Mouse (Mus musculus) layer of hippocampus, adult 8-10 months (tissue): ENCODE results near the gene Usp53. TPM values are rescaled to one million over a fixed set of nuclear protein-coding genes. Genes with fewer than 3 reads are reported as not detected.
A peak's percentile ranks its signal among the peaks of the same experiment; 100 is the strongest.
"Not testable (repeated sequence)": the region's sequence is repeated elsewhere in the genome, so short reads cannot be mapped to it uniquely, and the experiment has no call there.

Experiments
- DNase-seq, 2 experiments: peaks; one replicate each; pipeline ENCODE4 v3.0.0; 2022; ENCODE audit warnings: low spot score in 2 of 2
- total RNA-seq, 4 experiments: library from RNA; stranded (reverse); gene quantifications; 2 replicates each; pipeline ENCODE4 v1.2.4; 2022

The Usp53 gene
- total RNA-seq, 4 experiments from 2014 or later: 25.9 to 36.7 (median 29.5) TPM

DNA sequence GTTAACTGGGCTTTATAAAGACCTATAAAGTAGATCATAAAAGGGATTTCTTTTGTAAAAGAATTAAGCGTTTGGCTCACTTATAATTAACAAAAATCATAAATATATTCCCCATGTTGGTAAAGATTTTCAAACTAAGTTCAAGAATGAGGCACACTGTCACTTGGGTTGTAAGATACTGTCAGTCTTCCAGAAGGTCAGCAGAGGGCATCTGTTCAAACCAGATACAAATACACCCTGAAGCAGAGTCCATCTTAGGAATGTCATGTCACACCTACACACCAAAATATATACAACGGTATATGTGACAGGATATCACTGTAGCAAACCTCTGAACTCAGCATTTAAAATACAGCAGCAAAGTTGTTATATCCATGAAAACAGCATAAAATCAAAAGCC lies 34.2 kb downstream of the Usp53 start:
- no peak for DNase-seq

DNA sequence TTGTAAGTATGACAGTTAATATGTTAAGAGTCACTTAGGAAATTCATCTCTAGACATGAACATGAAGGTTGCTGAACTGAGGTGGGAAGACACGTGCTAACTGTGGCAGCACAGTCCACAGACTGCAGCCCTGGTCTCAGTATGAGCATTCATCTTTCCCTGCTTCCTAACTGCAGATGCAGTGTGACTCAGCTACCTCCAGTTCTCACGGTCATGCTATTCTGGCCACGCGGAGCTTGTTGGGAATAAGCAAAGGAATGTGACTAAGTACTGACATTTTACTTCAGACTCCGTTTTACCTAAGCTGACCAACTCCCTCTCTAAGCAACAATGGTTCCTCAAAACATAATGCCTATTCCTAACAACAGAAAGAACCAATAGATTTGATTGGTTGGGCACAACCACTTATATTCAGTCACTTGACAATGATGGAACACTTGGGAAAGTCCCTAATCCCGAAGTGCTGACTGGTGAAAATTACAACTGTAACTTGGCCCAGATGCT lies 40.9 kb downstream of the Usp53 start:
- DNase-seq: no peak

- peak in 1 of 2 experiments; percentile 34 for DNase-seq
These were observed 45.1 kb downstream of the Usp53 start for GRCm38 (mm10) chr3:122939215-122939614.

DNA sequence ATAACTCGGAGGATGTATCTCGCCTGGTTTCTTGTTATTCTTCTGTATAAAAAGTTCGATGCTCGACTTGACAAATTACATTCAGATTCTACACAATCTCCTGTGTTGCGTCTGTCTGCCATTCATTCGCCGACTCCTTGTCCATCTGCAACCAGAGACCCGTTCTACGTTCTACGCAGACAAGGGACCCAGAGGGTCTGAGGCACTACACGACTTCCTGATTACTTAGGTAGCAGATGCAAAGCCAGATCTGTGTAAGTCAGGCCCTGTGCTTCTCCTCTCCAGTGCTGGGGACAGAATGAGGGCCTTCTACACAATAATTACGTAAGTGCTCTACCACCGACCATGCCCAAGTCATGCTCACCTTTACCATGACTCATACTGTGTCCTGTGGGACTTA lies 47.1 kb downstream of the Usp53 start:
- not testable (repeated sequence) for DNase-seq

GRCm38 (mm10) chr3:122932466-122932865 lies 51.8 kb downstream of the Usp53 start:
- no peak for DNase-seq

GRCm38 (mm10) chr3:122929723-122930122 lies 54.6 kb downstream of the Usp53 start:
- peak; percentile 25 to 29 for DNase-seq

DNA sequence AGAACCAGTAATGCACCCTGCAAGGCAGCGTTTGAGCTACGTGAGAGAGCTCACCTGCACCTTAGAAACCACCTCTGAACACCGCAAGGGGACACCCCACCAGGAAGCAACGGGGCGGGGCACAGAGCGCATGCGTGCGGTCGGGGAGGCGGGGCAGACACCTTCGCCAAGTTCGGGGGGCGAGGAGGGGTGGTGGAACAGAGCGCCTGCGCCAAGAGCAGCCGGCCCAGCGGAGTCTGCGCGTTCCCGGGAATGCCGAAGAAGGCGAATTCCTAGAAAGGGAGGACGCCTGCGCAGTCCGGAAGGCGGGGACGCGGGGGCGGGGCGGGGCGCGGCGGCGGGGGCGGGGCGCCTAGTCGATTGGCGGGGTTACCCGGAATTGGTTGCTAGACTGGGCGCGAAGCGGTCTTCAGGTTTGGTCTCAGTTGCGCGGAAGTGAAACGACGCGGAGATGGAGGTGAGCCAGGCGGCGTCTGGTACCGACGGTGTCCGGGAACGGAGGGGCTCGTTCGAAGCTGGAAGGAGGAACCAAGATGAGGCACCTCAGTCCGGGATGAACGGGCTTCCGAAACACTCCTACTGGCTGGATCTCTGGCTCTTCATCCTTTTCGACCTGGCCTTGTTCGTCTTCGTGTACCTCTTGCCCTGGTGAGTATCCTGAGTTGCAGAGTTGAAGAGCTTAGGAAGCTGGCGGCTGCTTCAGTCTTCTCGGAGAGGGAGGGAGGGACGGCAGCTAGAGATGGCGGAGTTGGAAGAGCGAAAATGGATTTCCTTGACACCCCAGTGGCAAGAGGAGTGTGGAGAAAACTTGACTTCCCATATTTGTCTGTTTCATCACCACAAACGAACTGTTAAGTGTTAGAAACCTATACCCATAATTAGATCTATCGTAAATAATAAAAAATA lies 60.0 kb downstream of the Usp53 start, which contains the start of gene 1810037I17Rik:
TSS of gene 1810037I17Rik (plus strand) at position 195 of the 906 bp plus-strand sequence.
- DNase-seq: peak; percentile 95 to 97

DNA sequence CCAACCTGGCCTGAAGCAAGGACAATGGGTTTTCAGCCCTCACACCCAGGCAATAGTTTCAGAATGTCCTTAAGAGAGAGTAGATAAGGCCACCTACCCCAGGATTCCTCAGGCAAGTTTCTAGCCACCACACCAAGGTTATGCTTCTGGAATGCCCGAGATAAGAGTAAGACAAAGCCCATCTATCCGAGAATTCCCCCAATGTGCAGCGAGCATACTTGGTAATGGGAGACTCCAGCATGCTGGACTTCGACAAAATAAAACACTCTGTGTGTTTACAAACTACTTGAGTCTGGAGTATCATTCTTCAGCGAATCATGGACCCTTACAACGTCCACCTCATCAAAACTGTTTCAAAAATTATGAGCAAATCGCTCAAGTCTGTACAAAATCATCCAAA lies 61.2 kb downstream of the Usp53 start:
- DNase-seq: no peak

DNA sequence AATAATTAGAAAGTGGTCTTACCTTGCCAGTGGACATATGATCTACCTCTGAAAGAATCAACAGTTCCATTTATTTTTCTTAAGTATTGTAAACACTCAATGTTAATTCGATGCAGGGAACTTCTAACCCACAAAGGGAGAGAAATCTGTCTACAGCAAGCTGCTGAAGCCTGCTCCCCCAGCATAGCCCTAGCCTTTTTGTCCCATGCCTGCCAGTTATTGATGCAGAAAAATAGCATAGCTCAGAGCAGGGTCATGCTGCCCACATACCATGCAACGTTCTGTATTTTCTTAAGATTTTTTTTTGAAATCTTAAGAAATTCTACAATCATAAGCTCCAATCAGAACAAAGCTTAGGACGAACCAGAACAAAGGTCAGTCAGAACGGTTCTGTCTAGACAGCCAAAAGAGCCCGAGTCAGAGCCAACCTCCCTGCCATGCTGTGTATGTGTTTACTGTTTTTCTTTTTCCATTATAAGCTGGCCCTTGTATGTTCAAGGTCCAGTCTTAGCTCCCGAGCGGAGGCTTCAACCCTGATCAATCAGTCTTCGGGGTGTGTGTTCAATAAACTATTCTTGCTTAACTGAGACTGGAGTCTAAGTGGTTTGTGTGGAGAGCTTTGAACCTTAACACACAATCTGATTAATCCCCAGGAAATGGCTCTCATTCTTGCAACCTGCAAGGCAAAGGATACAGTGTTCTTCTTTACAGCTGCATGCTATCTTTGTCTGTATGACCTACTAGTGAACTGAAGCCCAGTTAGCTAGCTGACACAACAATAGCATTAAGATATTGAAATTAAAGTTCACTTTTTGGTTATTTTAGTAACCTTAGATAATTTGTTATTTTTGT lies 62.4 kb downstream of the Usp53 start:
- no peak for DNase-seq

GRCm38 (mm10) chr3:122920572-122921435 lies 63.5 kb downstream of the Usp53 start:
- no peak for DNase-seq

- DNase-seq: no peak
These were observed 65.0 kb downstream of the Usp53 start, which contains the start of gene Gm10959 for GRCm38 (mm10) chr3:122919260-122919659. Gene Gm10959, minus strand, starts transcription at chr3:122919360.

DNA sequence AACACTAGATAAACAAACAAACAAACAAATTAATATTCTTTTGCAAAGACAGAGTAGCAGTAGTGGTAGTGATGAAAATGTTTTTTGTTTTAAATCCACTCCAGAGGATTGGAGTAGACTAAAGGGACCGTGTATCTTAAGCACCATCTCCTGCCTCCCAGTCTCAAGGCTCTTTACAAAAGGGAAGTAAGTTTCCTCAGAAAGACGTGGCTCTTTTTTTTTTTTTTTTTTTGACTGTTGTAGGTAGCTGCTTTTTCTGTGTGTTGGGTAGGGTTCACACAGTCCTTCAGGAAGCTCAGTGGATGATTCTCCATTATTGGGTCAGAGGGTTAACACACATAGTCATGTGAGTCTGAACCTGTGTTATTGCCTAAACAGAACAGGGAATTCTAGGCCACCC lies 65.6 kb downstream of the Usp53 start:
- no peak for DNase-seq

DNA sequence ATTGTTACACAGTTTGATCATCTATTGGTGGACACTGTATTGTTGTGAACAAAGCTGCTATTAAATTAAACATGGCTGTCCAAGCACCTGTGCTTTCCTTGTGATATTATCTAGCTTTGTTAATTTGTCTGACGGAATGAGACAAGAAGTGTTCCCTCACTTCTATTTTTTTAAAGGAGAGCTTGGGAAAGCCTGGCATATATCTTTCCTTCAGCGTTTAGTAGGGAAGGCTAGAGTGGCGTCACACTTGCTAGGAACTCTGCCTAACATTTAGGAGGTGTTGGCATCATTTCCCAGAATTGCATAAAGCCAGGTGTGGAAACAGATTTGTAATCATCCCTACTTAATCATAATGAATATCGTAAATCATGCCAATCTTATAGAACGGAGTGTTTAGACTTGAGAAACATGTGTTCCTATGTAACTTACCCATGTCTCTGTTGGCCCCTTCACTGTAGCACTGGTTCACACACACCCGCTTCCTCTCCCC lies 68.1 kb downstream of the Usp53 start:
- no peak for DNase-seq

GRCm38 (mm10) chr3:122915493-122915892 lies 68.8 kb downstream of the Usp53 start:
- DNase-seq: no peak

- no peak for DNase-seq
These were observed 76.5 kb downstream of the Usp53 start for GRCm38 (mm10) chr3:122907841-122908240.

DNA sequence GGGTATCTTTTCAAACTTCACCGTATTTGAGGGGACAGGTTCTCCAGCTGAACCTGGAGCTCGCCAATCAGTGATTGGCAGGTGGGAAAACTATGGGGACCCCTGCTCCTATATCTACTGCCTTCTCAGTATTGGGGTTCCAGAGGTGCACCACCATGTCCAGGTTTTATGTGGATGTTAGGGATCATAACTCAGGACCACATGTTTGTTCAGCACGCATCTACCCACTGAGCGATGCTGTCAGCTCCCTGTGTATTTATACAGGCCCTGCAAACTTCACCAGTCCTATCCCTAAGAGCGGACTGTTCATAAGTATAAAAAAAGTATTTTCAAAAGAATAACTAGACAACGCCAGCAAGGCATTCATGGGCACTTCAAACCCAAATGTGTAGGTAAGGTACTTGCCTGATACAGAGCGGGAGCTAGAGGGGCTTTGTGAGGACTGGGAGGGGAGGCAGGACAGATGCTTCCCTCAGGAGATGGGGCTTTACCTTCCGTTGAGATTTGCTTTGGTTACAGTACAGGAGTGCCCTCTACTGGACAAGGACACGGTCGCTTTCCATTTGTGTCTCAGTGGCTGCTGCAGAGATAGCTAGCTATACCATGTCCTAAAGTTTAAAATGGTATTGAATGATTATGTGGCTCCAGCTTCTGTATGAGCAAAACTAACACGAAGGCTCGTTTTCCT lies 80.4 kb downstream of the Usp53 start:
- peak in 1 of 2 experiments; percentile 9 for DNase-seq

- DNase-seq: no peak
These were observed 86.1 kb downstream of the Usp53 start for GRCm38 (mm10) chr3:122898254-122898653.

DNA sequence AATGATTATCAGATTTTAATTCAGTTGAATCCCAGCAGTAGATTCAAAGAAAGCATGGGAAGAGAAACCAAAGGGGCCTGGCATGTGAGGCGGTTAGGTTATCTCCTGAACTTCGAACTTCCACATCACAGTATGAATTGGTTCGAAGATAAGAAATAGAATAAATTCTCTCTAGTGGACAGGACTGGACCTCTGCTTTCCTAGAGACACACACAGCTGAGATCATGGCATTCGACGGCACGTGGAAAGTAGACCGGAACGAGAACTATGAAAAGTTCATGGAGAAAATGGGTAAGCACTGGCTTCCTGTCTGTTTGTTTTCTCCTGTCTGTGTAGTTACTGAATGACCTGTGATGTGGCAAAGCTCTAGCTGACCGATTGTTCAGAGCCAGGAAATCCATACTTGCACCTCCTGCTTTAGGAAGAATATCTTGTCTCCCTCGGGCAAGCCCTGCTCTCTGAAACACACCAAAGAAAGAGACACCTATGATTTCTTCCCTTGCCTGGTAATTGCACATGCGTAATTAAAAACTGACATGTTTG lies 89.0 kb downstream of the Usp53 start:
- no peak for DNase-seq

DNA sequence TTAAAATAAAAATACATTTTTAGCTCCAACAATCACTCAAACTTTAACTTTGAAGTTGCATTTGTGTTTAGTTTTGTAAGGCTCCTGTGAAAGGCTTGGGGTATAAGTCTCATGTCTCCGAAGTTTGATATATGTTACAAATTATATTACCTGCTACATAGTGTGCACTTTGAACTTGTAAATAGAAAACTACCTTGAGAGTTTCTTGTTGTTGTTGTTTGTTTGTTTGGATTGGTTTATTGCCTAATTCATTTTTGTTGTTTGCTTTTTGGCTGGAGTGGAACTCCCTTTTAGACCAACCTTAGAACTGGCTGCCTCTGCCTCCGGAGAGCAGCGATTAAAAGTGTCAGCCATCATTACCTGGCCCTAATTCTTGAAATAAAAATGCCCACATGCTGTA lies 89.5 kb downstream of the Usp53 start, which contains the start of gene Fabp2:
TSS of gene Fabp2 (plus strand) at position 301 of the 400 bp plus-strand sequence.
- no peak for DNase-seq

DNA sequence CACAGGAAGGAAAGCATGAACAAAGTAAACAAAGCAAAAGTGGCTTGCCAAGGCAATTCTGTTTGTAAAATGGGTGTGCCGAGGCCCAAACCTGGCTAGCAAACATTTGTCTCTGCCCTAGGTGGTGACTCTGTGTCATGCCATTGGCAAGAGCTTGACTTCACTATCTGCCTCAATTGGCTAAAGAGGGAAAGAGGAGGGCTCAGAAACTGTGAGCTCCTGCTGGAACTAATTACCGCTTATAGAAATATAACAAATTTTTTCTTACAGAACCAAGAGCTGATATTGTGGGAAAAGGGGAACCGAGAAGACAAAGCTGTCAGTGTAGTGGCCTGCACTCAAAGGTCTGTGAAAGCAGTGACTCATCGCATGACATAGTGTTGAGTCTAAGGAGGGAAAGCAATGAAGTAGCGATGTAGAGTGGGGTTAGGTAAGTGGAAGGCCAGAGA lies 95.9 kb downstream of the Usp53 start:
- DNase-seq: no peak
